Mouse (Mus musculus): ENCODE measurements at regions not wholly inside any gene's neighbourhood (a gene's known extent, or its start where the extent isn't known, plus 50 kb on each side); places are given as distances from the start of the nearest gene placed in this dataset.

- Histone ChIP-seq H3K27me3 (no peaks in the 10 kb centered on the region), H3K27ac (no peak overlapping the region), H3K4me3 (no peak overlapping the region), H3K4me1 (no peaks in the 10 kb centered on the region), H3K9me3 (replicated peaks) (no peaks in the 10 kb centered on the region), H3K9ac (no peak overlapping the region), H3K36me3 (no peaks in the 10 kb centered on the region), H3K4me2 (replicated peaks) (no peak overlapping the region)
- 86% methylated on average over 5 of the region's 5 CpGs for WGBS
- ATAC-seq (ENCODE audit: low FRiP score), result no peak
Observed at GRCm38 (mm10) chr12:16060461-16060860, 243.7 kb upstream of the Trib2 start.

GRCm38 (mm10) chr12:16058255-16058654 is 241.5 kb upstream of the Trib2 start:
- no peak overlapping the region for H3K27ac ChIP-seq
- 92% methylated on average over 3 of the region's 3 CpGs for WGBS
- H3K9ac ChIP-seq, result no peak overlapping the region
- no peaks in the 10 kb centered on the region for H3K27me3 ChIP-seq
- no peak for ATAC-seq (ENCODE audit: low FRiP score)
- H3K36me3 ChIP-seq, result no peaks in the 10 kb centered on the region
- H3K4me3 ChIP-seq, result no peak overlapping the region
- H3K9me3 ChIP-seq (replicated peaks), result no peaks in the 10 kb centered on the region
- H3K4me2 ChIP-seq (replicated peaks), result no peak overlapping the region
- H3K4me1 ChIP-seq, result no peaks in the 10 kb centered on the region

GRCm38 (mm10) chr12:16056831-16057230 is 240.1 kb upstream of the Trib2 start:
- Histone ChIP-seq H3K36me3 (no peaks in the 10 kb centered on the region), H3K4me2 (replicated peaks) (no peak overlapping the region), H3K9ac (no peak overlapping the region), H3K27ac (no peak overlapping the region), H3K27me3 (no peaks in the 10 kb centered on the region), H3K9me3 (replicated peaks) (no peaks in the 10 kb centered on the region), H3K4me1 (no peaks in the 10 kb centered on the region), H3K4me3 (no peak overlapping the region)
- no peak for ATAC-seq (ENCODE audit: low FRiP score)
- WGBS, result 84% methylated on average over 2 of the region's 2 CpGs

- no peak for ATAC-seq (ENCODE audit: low FRiP score)
- H3K36me3 ChIP-seq, result no peaks in the 10 kb centered on the region
- H3K4me3 ChIP-seq, result no peak overlapping the region
- H3K27me3 ChIP-seq, result no peaks in the 10 kb centered on the region
- H3K4me2 ChIP-seq (replicated peaks), result no peak overlapping the region
- H3K27ac ChIP-seq, result no peak overlapping the region
- no peaks in the 10 kb centered on the region for H3K4me1 ChIP-seq
- no peak overlapping the region for H3K9ac ChIP-seq
- 63% methylated on average over 1 of the region's 1 CpGs for WGBS
- no peaks in the 10 kb centered on the region for H3K9me3 ChIP-seq (replicated peaks)
Observed at GRCm38 (mm10) chr12:16056216-16056615, 239.5 kb upstream of the Trib2 start.

GRCm38 (mm10) chr12:16054591-16054990 is 237.9 kb upstream of the Trib2 start:
- Histone ChIP-seq H3K4me3 (no peak overlapping the region), H3K27me3 (no peaks in the 10 kb centered on the region), H3K9me3 (replicated peaks) (no peaks in the 10 kb centered on the region), H3K27ac (no peak overlapping the region), H3K36me3 (no peaks in the 10 kb centered on the region), H3K4me2 (replicated peaks) (no peak overlapping the region), H3K4me1 (no peaks in the 10 kb centered on the region), H3K9ac (no peak overlapping the region)
- no peak for ATAC-seq (ENCODE audit: low FRiP score)
- WGBS, result 82% methylated on average over 2 of the region's 2 CpGs

- no peak for ATAC-seq (ENCODE audit: low FRiP score)
- WGBS, result 82% methylated on average over 3 of the region's 3 CpGs
- Histone ChIP-seq H3K27ac (no peak overlapping the region), H3K4me2 (replicated peaks) (no peak overlapping the region), H3K4me3 (no peak overlapping the region), H3K4me1 (no peaks in the 10 kb centered on the region), H3K27me3 (no peaks in the 10 kb centered on the region), H3K9ac (no peak overlapping the region), H3K9me3 (replicated peaks) (no peaks in the 10 kb centered on the region), H3K36me3 (no peaks in the 10 kb centered on the region)
Observed at GRCm38 (mm10) chr12:16053735-16054134, 237.0 kb upstream of the Trib2 start.

- H3K4me2 ChIP-seq (replicated peaks), result no peak overlapping the region
- no peak for ATAC-seq (ENCODE audit: low FRiP score)
- H3K27ac ChIP-seq, result no peak overlapping the region
- H3K9me3 ChIP-seq (replicated peaks), result no peaks in the 10 kb centered on the region
- no peaks in the 10 kb centered on the region for H3K4me1 ChIP-seq
- 84% methylated on average over 1 of the region's 1 CpGs for WGBS
- H3K27me3 ChIP-seq, result no peaks in the 10 kb centered on the region
- no peaks in the 10 kb centered on the region for H3K36me3 ChIP-seq
- H3K9ac ChIP-seq, result no peak overlapping the region
- H3K4me3 ChIP-seq, result no peak overlapping the region
Observed at GRCm38 (mm10) chr12:16052998-16053397, 236.3 kb upstream of the Trib2 start.

GRCm38 (mm10) chr12:16052353-16052752 is 235.6 kb upstream of the Trib2 start:
- no peak overlapping the region for H3K9ac ChIP-seq
- no peak overlapping the region for H3K27ac ChIP-seq
- H3K27me3 ChIP-seq, result no peaks in the 10 kb centered on the region
- H3K9me3 ChIP-seq (replicated peaks), result no peaks in the 10 kb centered on the region
- H3K36me3 ChIP-seq, result no peaks in the 10 kb centered on the region
- 73% methylated on average over 3 of the region's 3 CpGs for WGBS
- no peak for ATAC-seq (ENCODE audit: low FRiP score)
- H3K4me3 ChIP-seq, result no peak overlapping the region
- no peak overlapping the region for H3K4me2 ChIP-seq (replicated peaks)
- H3K4me1 ChIP-seq, result no peaks in the 10 kb centered on the region

- Histone ChIP-seq H3K4me1 (no peaks in the 10 kb centered on the region), H3K27me3 (no peaks in the 10 kb centered on the region), H3K4me2 (replicated peaks) (no peak overlapping the region), H3K9ac (no peak overlapping the region), H3K36me3 (no peaks in the 10 kb centered on the region), H3K27ac (no peak overlapping the region), H3K9me3 (replicated peaks) (no peaks in the 10 kb centered on the region), H3K4me3 (no peak overlapping the region)
- 87% methylated on average over 2 of the region's 2 CpGs for WGBS
- no peak for ATAC-seq (ENCODE audit: low FRiP score)
Observed at GRCm38 (mm10) chr12:16051439-16051838, 234.7 kb upstream of the Trib2 start.

GRCm38 (mm10) chr12:16049545-16049944 is 232.8 kb upstream of the Trib2 start:
- WGBS, result 65% methylated on average over 4 of the region's 4 CpGs
- no peaks in the 10 kb centered on the region for H3K9me3 ChIP-seq (replicated peaks)
- no peak for ATAC-seq (ENCODE audit: low FRiP score)
- H3K27ac ChIP-seq, result no peak overlapping the region
- no peaks in the 10 kb centered on the region for H3K27me3 ChIP-seq
- H3K4me2 ChIP-seq (replicated peaks), result no peak overlapping the region
- no peaks in the 10 kb centered on the region for H3K4me1 ChIP-seq
- H3K9ac ChIP-seq, result no peak overlapping the region
- H3K4me3 ChIP-seq, result no peak overlapping the region
- no peaks in the 10 kb centered on the region for H3K36me3 ChIP-seq

GRCm38 (mm10) chr12:16046643-16047042 is 229.9 kb upstream of the Trib2 start:
- Histone ChIP-seq H3K4me3 (no peak overlapping the region), H3K27ac (no peak overlapping the region), H3K9ac (no peak overlapping the region), H3K4me1 (no peaks in the 10 kb centered on the region), H3K36me3 (no peaks in the 10 kb centered on the region), H3K27me3 (no peaks in the 10 kb centered on the region), H3K4me2 (replicated peaks) (no peak overlapping the region), H3K9me3 (replicated peaks) (no peaks in the 10 kb centered on the region)
- 94% methylated on average over 1 of the region's 1 CpGs for WGBS
- no peak for ATAC-seq (ENCODE audit: low FRiP score)

- H3K27me3 ChIP-seq, result no peaks in the 10 kb centered on the region
- no peaks in the 10 kb centered on the region for H3K36me3 ChIP-seq
- no peaks in the 10 kb centered on the region for H3K9me3 ChIP-seq (replicated peaks)
- H3K9ac ChIP-seq, result no peak overlapping the region
- H3K4me1 ChIP-seq, result no peaks in the 10 kb centered on the region
- no peak overlapping the region for H3K4me2 ChIP-seq (replicated peaks)
- H3K4me3 ChIP-seq, result no peak overlapping the region
- H3K27ac ChIP-seq, result no peak overlapping the region
- ATAC-seq (ENCODE audit: low FRiP score), result no peak
- 61% methylated on average over 5 of the region's 5 CpGs for WGBS
Observed at GRCm38 (mm10) chr12:16045791-16046494, 229.2 kb upstream of the Trib2 start.

GRCm38 (mm10) chr12:16043466-16044214 is 226.9 kb upstream of the Trib2 start:
- H3K9me3 ChIP-seq (replicated peaks), result no peaks in the 10 kb centered on the region
- no peak overlapping the region for H3K9ac ChIP-seq
- no peaks in the 10 kb centered on the region for H3K4me1 ChIP-seq
- H3K36me3 ChIP-seq, result no peaks in the 10 kb centered on the region
- H3K4me2 ChIP-seq (replicated peaks), result no peak overlapping the region
- no peak for ATAC-seq (ENCODE audit: low FRiP score)
- H3K4me3 ChIP-seq, result no peak overlapping the region
- H3K27me3 ChIP-seq, result no peaks in the 10 kb centered on the region
- H3K27ac ChIP-seq, result no peak overlapping the region
- WGBS, result 89% methylated on average over 8 of the region's 8 CpGs
